Mouse (Mus musculus): ENCODE data around the gene Mon2. TPM values are rescaled to one million over a fixed set of nuclear protein-coding genes. Genes with fewer than 3 reads are reported as not detected.

The Mon2 gene
- polyA plus RNA-seq, 1 experiment from 2014 or later, result 17.9 TPM

- Histone ChIP-seq H3K27ac (ENCODE audit: low read depth, low read length) (peak overlapping the region; percentile 99), H3K4me1 (replicated peaks; ENCODE audit: control insufficient read depth, insufficient read depth, low read length) (peaks cover 19% of the 10 kb centered on the region), H3K27me3 (replicated peaks; ENCODE audit: control insufficient read depth, insufficient read depth, low read length) (no peaks in the 10 kb centered on the region), H3K9ac (ENCODE audit: low read depth, low read length) (peak overlapping the region; percentile 100), H3K4me3 (ENCODE audit: low read depth, low read length) (peak overlapping the region; percentile 95), H3K9me3 (ENCODE audit: control insufficient read depth, low read length) (no peaks in the 10 kb centered on the region), H3K36me3 (ENCODE audit: control insufficient read depth, insufficient read depth, low read length) (peaks cover 13% of the 10 kb centered on the region), H3K4me2 (peak overlapping the region; percentile 87)
- ATAC-seq (replicated peaks; ENCODE audit: low FRiP score) (no peak), DNase-seq (ENCODE audit: low spot score) (no peak)
- under 1% methylated on average over 37 of the region's 37 CpGs for WGBS
Measured at GRCm38 (mm10) chr10:122985252-122985514, 91.1 kb downstream of the Mon2 start.

GRCm38 (mm10) chr10:122984531-122985251, 91.6 kb downstream of the Mon2 start:
- Histone ChIP-seq H3K4me2 (peak overlapping the region; percentile 87), H3K9me3 (ENCODE audit: control insufficient read depth, low read length) (no peaks in the 10 kb centered on the region), H3K27me3 (replicated peaks; ENCODE audit: control insufficient read depth, insufficient read depth, low read length) (no peaks in the 10 kb centered on the region), H3K4me1 (replicated peaks; ENCODE audit: control insufficient read depth, insufficient read depth, low read length) (peaks cover 19% of the 10 kb centered on the region), H3K4me3 (ENCODE audit: low read depth, low read length) (peak overlapping the region; percentile 95), H3K9ac (ENCODE audit: low read depth, low read length) (peak overlapping the region; percentile 100), H3K36me3 (ENCODE audit: control insufficient read depth, insufficient read depth, low read length) (peaks cover 13% of the 10 kb centered on the region), H3K27ac (ENCODE audit: low read depth, low read length) (peak overlapping the region; percentile 99)
- WGBS, result 6% methylated on average over 10 of the region's 10 CpGs
- DNase-seq (ENCODE audit: low spot score) (no peak), ATAC-seq (replicated peaks; ENCODE audit: low FRiP score) (no peak)

- Histone ChIP-seq H3K9ac (ENCODE audit: low read depth, low read length) (peak overlapping the region; percentile 100), H3K4me1 (replicated peaks; ENCODE audit: control insufficient read depth, insufficient read depth, low read length) (peaks cover 19% of the 10 kb centered on the region), H3K27me3 (replicated peaks; ENCODE audit: control insufficient read depth, insufficient read depth, low read length) (no peaks in the 10 kb centered on the region), H3K4me2 (peak overlapping the region; percentile 87), H3K9me3 (ENCODE audit: control insufficient read depth, low read length) (no peaks in the 10 kb centered on the region), H3K36me3 (ENCODE audit: control insufficient read depth, insufficient read depth, low read length) (peaks cover 13% of the 10 kb centered on the region), H3K4me3 (ENCODE audit: low read depth, low read length) (peak overlapping the region; percentile 95), H3K27ac (ENCODE audit: low read depth, low read length) (peak overlapping the region; percentile 5; the same call in 1 of the 2 replicates)
- ATAC-seq (replicated peaks; ENCODE audit: low FRiP score) (no peak), DNase-seq (ENCODE audit: low spot score) (no peak)
- WGBS, result 59% methylated on average over 10 of the region's 10 CpGs
Measured at GRCm38 (mm10) chr10:122983579-122984530, 92.5 kb downstream of the Mon2 start.

DNA sequence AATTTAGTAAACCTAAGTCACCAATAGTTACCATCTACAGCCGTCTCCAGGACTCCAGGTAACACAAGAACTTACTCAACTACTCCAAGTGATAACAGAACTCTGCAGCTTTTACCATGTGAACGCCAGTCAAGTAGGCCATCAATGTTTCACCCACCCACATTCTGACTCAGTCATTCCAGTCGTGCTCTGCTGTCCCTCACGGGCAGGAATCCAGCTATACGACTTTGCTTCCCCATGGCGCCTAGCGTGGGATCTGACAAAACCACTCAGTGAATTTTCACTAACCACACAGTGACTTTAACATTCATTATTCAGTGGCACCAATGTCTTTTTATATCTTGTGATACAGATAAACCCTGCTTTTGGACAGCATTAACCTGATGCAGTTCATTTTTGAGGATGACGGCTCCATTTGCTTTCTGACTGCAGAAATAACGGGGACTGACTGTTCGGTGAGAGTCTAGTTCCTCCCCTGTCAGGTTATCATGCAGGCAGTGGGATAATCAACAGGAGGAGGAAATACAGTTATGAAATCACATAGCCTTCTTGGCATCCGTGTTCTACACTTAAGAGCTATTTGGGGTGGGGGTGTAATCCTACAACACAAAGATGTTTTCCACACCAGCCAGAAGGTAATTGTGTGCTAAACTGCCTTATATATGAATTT, 93.3 kb downstream of the Mon2 start:
- Histone ChIP-seq H3K27me3 (replicated peaks; ENCODE audit: control insufficient read depth, insufficient read depth, low read length) (no peaks in the 10 kb centered on the region), H3K36me3 (ENCODE audit: control insufficient read depth, insufficient read depth, low read length) (peaks cover 14% of the 10 kb centered on the region), H3K4me2 (peak overlapping the region; percentile 87), H3K27ac (ENCODE audit: low read depth, low read length) (no peak overlapping the region; the same call in 1 of the 2 replicates), H3K9me3 (ENCODE audit: control insufficient read depth, low read length) (no peaks in the 10 kb centered on the region), H3K9ac (ENCODE audit: low read depth, low read length) (no peak overlapping the region), H3K4me3 (ENCODE audit: low read depth, low read length) (peak overlapping the region; percentile 95), H3K4me1 (replicated peaks; ENCODE audit: control insufficient read depth, insufficient read depth, low read length) (peaks cover 18% of the 10 kb centered on the region)
- no peak for DNase-seq (ENCODE audit: low spot score)
- ATAC-seq (replicated peaks; ENCODE audit: low FRiP score), result no peak
- WGBS, result 71% methylated on average over 11 of the region's 11 CpGs

- no peak for DNase-seq (ENCODE audit: low spot score)
Measured at GRCm38 (mm10) chr10:122980123-122980522, 96.2 kb downstream of the Mon2 start.

DNA sequence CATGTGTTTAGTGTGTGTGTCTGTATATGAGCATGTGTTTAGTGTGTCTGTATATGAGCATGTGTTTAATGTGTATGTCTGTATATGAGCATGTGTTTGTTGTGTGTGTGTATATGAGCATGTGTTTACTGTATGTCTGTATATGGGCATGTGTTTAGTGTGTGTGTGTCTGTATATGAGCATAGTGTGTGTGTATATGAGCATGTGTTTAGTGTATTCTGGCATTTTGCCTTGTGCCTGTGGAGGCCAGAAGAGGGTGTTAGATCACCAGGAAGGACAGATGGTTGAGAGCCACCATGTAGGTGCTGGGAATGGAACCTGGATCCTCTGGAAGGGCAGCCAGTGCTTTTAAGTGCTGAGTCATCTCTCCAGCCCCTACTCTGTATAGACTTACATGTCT, 96.9 kb downstream of the Mon2 start:
- H3K27ac ChIP-seq (ENCODE audit: low read depth, low read length), result no peak overlapping the region
- H3K9me3 ChIP-seq (ENCODE audit: control insufficient read depth, low read length), result no peaks in the 10 kb centered on the region
- no peak overlapping the region for H3K4me3 ChIP-seq (ENCODE audit: low read depth, low read length)
- peaks cover 11% of the 10 kb centered on the region for H3K4me1 ChIP-seq (replicated peaks; ENCODE audit: control insufficient read depth, insufficient read depth, low read length)
- no peak overlapping the region for H3K4me2 ChIP-seq
- DNase-seq (ENCODE audit: low spot score), result no peak
- peak; percentile 23; the same call in 1 of the 2 replicates for ATAC-seq (replicated peaks; ENCODE audit: low FRiP score)
- H3K9ac ChIP-seq (ENCODE audit: low read depth, low read length), result no peak overlapping the region
- peaks cover 14% of the 10 kb centered on the region for H3K36me3 ChIP-seq (ENCODE audit: control insufficient read depth, insufficient read depth, low read length)
- H3K27me3 ChIP-seq (replicated peaks; ENCODE audit: control insufficient read depth, insufficient read depth, low read length), result no peaks in the 10 kb centered on the region

More at GRCm38 (mm10) chr10:122980123-122980522, 96.2 kb downstream of the Mon2 start:
- WGBS, result 93% methylated on average over 12 of the region's 12 CpGs
- Histone ChIP-seq H3K9me3 (ENCODE audit: control insufficient read depth, low read length) (no peaks in the 10 kb centered on the region), H3K4me2 (no peak overlapping the region), H3K27ac (ENCODE audit: low read depth, low read length) (no peak overlapping the region), H3K4me1 (replicated peaks; ENCODE audit: control insufficient read depth, insufficient read depth, low read length) (peaks cover 11% of the 10 kb centered on the region), H3K27me3 (replicated peaks; ENCODE audit: control insufficient read depth, insufficient read depth, low read length) (no peaks in the 10 kb centered on the region), H3K4me3 (ENCODE audit: low read depth, low read length) (no peak overlapping the region), H3K36me3 (ENCODE audit: control insufficient read depth, insufficient read depth, low read length) (peaks cover 14% of the 10 kb centered on the region), H3K9ac (ENCODE audit: low read depth, low read length) (no peak overlapping the region)
- no peak for ATAC-seq (replicated peaks; ENCODE audit: low FRiP score)

DNA sequence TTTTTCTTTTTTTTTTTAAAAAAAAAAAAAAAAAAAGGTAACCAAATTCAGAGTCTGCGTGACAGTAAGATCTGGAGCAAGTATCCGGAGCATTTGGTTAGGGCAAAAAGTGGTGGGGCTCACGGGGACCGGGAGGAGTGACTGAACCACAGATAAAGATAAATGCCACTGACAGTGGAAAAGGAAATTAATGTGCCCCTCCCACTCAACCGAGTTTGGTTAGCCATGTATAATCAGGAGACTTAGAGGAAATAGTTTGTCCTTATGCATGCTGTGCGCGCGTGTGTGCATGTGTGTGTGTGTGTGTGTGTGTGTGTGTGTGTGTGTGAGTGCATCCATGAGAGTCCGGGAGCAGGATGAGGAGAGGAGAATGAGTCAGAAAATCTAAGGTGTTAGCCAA, 100.3 kb downstream of the Mon2 start:
- ATAC-seq (replicated peaks; ENCODE audit: low FRiP score) (no peak), DNase-seq (ENCODE audit: low spot score) (no peak)
- no peak overlapping the region for H3K4me3 ChIP-seq (ENCODE audit: low read depth, low read length)
- no peaks in the 10 kb centered on the region for H3K27me3 ChIP-seq (replicated peaks; ENCODE audit: control insufficient read depth, insufficient read depth, low read length)
- no peak overlapping the region for H3K9ac ChIP-seq (ENCODE audit: low read depth, low read length)
- no peak overlapping the region for H3K4me2 ChIP-seq
- 54% methylated on average over 9 of the region's 9 CpGs for WGBS
- H3K4me1 ChIP-seq (replicated peaks; ENCODE audit: control insufficient read depth, insufficient read depth, low read length), result no peaks in the 10 kb centered on the region
- H3K9me3 ChIP-seq (ENCODE audit: control insufficient read depth, low read length), result no peaks in the 10 kb centered on the region
- H3K36me3 ChIP-seq (ENCODE audit: control insufficient read depth, insufficient read depth, low read length), result peaks cover 8% of the 10 kb centered on the region
- H3K27ac ChIP-seq (ENCODE audit: low read depth, low read length), result no peak overlapping the region

DNA sequence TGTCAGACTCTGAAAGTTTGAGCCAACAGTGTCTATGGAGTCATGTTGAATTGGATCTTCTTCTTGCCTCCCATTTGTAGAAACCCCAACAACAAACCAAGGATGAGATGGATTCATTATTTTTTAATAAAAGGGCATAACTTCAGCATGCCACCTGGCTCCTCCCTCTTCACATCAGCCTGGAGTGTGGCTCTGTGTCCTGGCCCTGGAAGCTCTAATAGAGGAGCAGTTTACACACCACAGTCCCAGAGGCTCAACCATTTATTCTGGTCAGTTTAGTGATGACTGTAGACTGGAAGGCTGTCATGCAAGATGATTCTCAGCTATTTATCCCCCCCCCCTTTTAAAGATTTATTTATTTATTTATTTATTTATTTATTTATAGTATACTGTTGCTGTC, 103.1 kb downstream of the Mon2 start:
- Histone ChIP-seq H3K4me1 (replicated peaks; ENCODE audit: control insufficient read depth, insufficient read depth, low read length) (no peaks in the 10 kb centered on the region), H3K27me3 (replicated peaks; ENCODE audit: control insufficient read depth, insufficient read depth, low read length) (no peaks in the 10 kb centered on the region), H3K9ac (ENCODE audit: low read depth, low read length) (no peak overlapping the region), H3K4me3 (ENCODE audit: low read depth, low read length) (no peak overlapping the region), H3K27ac (ENCODE audit: low read depth, low read length) (no peak overlapping the region), H3K9me3 (ENCODE audit: control insufficient read depth, low read length) (no peaks in the 10 kb centered on the region), H3K36me3 (ENCODE audit: control insufficient read depth, insufficient read depth, low read length) (no peaks in the 10 kb centered on the region), H3K4me2 (no peak overlapping the region)
- DNase-seq (ENCODE audit: low spot score), result no peak
- ATAC-seq (replicated peaks; ENCODE audit: low FRiP score), result no peak

All from liver, embryonic 11.5 days (tissue).